Mouse (Mus musculus) C2C12 (cell line): Measurements from ENCODE around the gene C1galt1c1.

Experiments
- CEBPB ChIP-seq: IDR thresholded peaks from one replicate; pipeline ENCODE4 v1.6.1; 2011; ENCODE audit warnings: low read depth, mild to moderate bottlenecking, control low read depth, moderate library complexity
- CTCF ChIP-seq: IDR thresholded peaks from one replicate; pipeline ENCODE4 v1.5.1; 2011; ENCODE audit not compliant: control insufficient read depth, insufficient read depth, insufficient read length
- USF1 ChIP-seq: IDR thresholded peaks from one replicate; pipeline ENCODE4 v1.6.1; 2011; ENCODE audit warnings: low read depth, mild to moderate bottlenecking, control low read depth, moderate library complexity

- no peak for TF ChIP-seq USF1
- TF ChIP-seq CTCF = no peak
- TF ChIP-seq CEBPB = no peak
These were observed 47.1 kb upstream of the C1galt1c1 start for GRCm38 (mm10) chrX:38681972-38682371.
